Comparison of ENCODE assay signal across 24 mouse cellular contexts in genomic region chr11:117766275-117766674, GRCm38 (mm10). TPM values are rescaled to one million over a fixed set of nuclear protein-coding genes. Genes with fewer than 3 reads are reported as not detected.
"Had no signal": no experiment of that assay in that cellular context is flagged by ENCODE, and none has a peak within 500 bp of the region (broad histone marks: within the 10 kb centered on the region; RNA-seq: fewer than 3 reads in every experiment).

No protein-coding gene starts in this region.

- H3K4me1 ChIP-seq: limb, embryonic 13.5 days had no signal

- H3K27ac ChIP-seq: intestine, embryonic 15.5 days; limb, embryonic 10.5 days; limb, embryonic 13.5 days; liver, embryonic 12.5 days; liver, embryonic 15.5 days; lung, embryonic 15.5 days; midbrain, embryonic 10.5 days; midbrain, embryonic 13.5 days; neural tube, embryonic 13.5 days; stomach, postnatal 0 days had no signal

- H3K27me3 ChIP-seq: intestine, embryonic 15.5 days; limb, embryonic 13.5 days; liver, embryonic 12.5 days; liver, embryonic 15.5 days; lung, embryonic 15.5 days; megakaryocyte, embryonic 14.5 days; midbrain, embryonic 13.5 days; neural tube, embryonic 13.5 days had no signal

- ATAC-seq: intestine, embryonic 15.5 days; midbrain, embryonic 13.5 days; midbrain, embryonic 16.5 days had no signal

- H3K9me3 ChIP-seq: intestine, embryonic 15.5 days; limb, embryonic 10.5 days; limb, embryonic 13.5 days; liver, embryonic 12.5 days; liver, embryonic 15.5 days; lung, embryonic 15.5 days; megakaryocyte, embryonic 14.5 days; midbrain, embryonic 10.5 days; midbrain, embryonic 13.5 days; neural tube, embryonic 13.5 days had no signal

- H3K4me2 ChIP-seq: intestine, embryonic 15.5 days; limb, embryonic 13.5 days; liver, embryonic 12.5 days; liver, embryonic 15.5 days; lung, embryonic 15.5 days; midbrain, embryonic 13.5 days; neural tube, embryonic 13.5 days had no signal

- H3K4me3 ChIP-seq: intestine, embryonic 15.5 days; limb, embryonic 10.5 days; limb, embryonic 13.5 days; liver, embryonic 12.5 days; liver, embryonic 15.5 days; lung, embryonic 15.5 days; megakaryocyte, embryonic 14.5 days; midbrain, embryonic 10.5 days; midbrain, embryonic 13.5 days; myocyte; neural tube, embryonic 13.5 days had no signal

- H3K9ac ChIP-seq: intestine, embryonic 15.5 days; limb, embryonic 13.5 days; liver, embryonic 12.5 days; liver, embryonic 15.5 days; lung, embryonic 15.5 days; midbrain, embryonic 13.5 days; neural tube, embryonic 13.5 days had no signal

- DNase-seq: layer of hippocampus, postnatal 36 days; liver; lung, adult 18-20 months; lung, postnatal 10 days; lung, postnatal 36 days; retina, postnatal 1 day; right cerebral cortex, postnatal 14 days; right cerebral cortex, postnatal 4 days; thymus, adult 2 months; thymus, postnatal 14 days; thymus, postnatal 4 days had no signal

RNA-seq across cellular contexts. Expression of gene 6030468B19Rik, which starts 31.2 kb away (rescaled TPM):
- polyA plus RNA-seq: midbrain, embryonic 13.5 days; midbrain, embryonic 16.5 days; myocyte; stomach, postnatal 0 days had no signal

RNA-seq across cellular contexts. Expression of gene Gm20708, which starts 43.2 kb away (rescaled TPM):
- polyA plus RNA-seq: thymus, adult 2 months had no signal
